Mouse (Mus musculus) cerebral cortex, adult 2 months (tissue): Measurements from ENCODE around the gene Adamts8.

Source experiments
- WGBS: fragments of 180-500 bp; shearing (Covaris S2); methylation state at CpG from one replicate; pipeline ENCODE4 v1.1.7; 2018; 5-methylcytosine and 5-hydroxymethylcytosine counted together

Adamts8 gene

GRCm38 (mm10) chr9:30922197-30922894 lies 20.0 kb upstream of the Adamts8 start, which contains the start of gene Adamts15:
TSS of gene Adamts15 (minus strand) at chr9:30922452.
- WGBS, result 1% methylated on average over 47 of the region's 47 CpGs

- WGBS, result 96% methylated on average over 2 of the region's 2 CpGs
Observed at GRCm38 (mm10) chr9:30928759-30929158, 13.6 kb upstream of the Adamts8 start.

DNA sequence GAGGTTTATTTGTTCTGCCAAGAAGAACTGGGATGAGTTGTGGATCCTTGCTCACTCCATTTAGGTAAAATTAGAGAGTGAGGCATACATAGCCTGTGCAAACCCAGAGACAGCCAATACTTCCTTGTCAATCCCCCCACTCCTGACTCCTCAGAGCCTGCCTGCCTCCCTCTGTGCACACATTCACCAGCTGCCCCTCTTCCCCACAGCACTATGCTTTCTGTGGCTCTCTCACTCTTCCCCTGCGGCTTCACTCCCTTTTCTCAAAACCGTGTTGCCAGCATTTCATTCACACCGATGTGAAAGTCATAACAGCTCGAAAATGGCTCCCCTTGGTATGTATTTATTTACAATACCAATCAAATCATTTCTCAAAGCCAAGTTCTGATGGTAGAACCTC lies 10.0 kb upstream of the Adamts8 start:
- 60% methylated on average over 4 of the region's 4 CpGs for WGBS

DNA sequence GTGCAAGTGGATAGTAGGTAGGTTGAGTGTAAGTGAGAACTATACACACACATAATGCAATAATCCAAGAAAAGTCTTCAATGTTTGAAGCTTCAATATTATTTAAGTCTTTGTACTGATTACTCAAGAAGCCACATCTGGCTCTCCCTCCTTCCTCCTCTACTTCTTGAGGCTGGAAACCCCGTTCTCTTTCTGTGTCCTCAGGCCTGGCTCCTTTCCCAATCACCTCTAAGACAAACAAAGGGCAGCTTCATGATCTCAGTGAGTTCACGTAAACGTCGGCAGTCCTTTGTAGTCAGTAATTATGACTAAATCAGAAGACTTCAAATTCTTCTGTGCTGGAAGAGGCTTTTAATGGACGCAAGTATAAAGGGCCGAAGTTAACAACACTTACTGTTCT lies 7.5 kb upstream of the Adamts8 start:
- WGBS, result 60% methylated on average over 6 of the region's 6 CpGs

GRCm38 (mm10) chr9:30936674-30937438 lies 5.5 kb upstream of the Adamts8 start:
- 28% methylated on average over 9 of the region's 9 CpGs for WGBS

GRCm38 (mm10) chr9:30940328-30940727 lies 2.0 kb upstream of the Adamts8 start:
- 4% methylated on average over 6 of the region's 6 CpGs for WGBS

- 2% methylated on average over 14 of the region's 14 CpGs for WGBS
Observed at GRCm38 (mm10) chr9:30943341-30943740, 979 bp downstream of the Adamts8 start.

- 30% methylated on average over 1 of the region's 1 CpGs for WGBS
Observed at GRCm38 (mm10) chr9:30944234-30944633, 1.9 kb downstream of the Adamts8 start.

- 90% methylated on average over 1 of the region's 1 CpGs for WGBS
Observed at GRCm38 (mm10) chr9:30945276-30945675, 2.9 kb downstream of the Adamts8 start.

- 80% methylated on average over 3 of the region's 3 CpGs for WGBS
Observed at GRCm38 (mm10) chr9:30949422-30949821, 7.1 kb downstream of the Adamts8 start.

DNA sequence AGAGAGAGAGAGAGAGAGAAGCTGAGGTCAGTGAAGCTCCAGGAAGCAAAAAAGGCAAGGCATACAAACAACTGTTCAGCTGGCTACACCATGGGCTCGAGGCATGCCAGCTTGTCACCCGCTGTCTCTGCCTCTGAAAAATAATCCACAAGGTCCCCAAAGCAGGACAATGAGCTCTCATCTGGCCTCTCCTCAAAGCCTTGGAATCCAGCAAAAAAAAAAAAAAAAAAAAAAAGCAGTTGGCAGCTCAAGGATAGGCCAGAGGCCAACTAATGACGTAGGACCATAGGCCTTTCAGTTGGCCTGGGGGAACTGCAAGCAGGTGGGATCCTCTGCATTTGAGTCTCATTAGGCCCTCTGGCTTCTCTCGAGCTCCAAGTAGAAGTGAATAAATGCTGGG lies 7.6 kb downstream of the Adamts8 start:
- WGBS, result 67% methylated on average over 4 of the region's 4 CpGs

DNA sequence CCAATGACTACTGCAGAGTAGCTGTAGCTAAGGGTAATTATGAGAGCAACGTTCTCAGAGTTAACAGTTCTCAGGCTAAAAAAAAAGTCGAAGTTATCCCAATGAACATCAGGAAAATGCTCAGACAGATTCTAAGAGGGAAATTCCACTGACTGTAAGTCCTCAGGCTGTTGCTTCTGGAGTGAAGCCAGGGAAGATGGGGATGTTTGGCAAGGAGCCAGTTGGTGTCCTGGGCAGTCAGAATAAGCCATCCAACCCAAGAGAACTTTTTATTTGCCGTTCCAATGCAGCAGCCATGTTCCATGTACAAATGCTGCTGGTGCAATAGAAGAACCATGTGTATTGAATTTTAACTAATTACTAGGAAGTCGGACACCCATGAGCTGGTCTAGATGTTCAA lies 8.2 kb downstream of the Adamts8 start:
- WGBS, result 53% methylated on average over 4 of the region's 4 CpGs

- WGBS, result 86% methylated on average over 5 of the region's 5 CpGs
Observed at GRCm38 (mm10) chr9:30951461-30951860, 9.1 kb downstream of the Adamts8 start.

DNA sequence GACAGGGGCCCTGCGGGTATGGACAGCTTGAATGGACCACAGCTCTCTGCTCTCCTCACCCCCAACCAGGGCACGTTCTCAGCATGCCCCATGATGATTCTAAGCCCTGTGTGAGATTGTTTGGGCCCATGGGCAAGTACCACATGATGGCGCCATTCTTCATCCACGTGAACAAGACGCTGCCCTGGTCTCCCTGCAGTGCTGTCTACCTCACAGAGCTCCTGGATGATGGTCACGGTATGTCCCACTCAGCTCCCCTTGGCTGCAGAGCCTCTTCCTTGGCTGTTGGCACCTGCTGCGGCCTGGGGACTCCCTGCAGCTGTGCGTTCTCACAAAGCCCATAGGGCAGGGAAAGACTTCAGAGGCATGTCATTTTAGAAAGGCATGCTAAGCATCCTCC lies 10.9 kb downstream of the Adamts8 start:
- WGBS, result 77% methylated on average over 8 of the region's 8 CpGs

DNA sequence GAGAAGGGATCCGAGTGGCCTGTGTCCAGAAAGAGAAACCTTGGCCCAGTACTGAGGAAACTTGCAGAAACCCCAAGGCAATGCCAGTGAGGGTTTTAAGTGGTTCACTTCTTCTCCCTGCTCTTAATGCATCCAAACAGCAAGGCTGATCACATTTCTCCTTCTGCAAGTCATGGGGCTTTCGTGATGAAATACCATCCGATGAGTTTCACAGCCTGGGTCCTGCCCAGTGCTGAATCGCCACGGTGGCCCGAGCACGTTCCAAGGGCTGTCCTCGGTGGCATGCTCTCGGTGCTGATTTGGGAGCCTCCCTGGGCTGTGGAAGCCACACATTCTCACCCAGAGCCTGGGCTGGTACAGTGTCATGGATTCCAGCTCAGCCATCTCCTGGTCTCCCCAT lies 12.9 kb downstream of the Adamts8 start:
- 93% methylated on average over 9 of the region's 9 CpGs for WGBS

DNA sequence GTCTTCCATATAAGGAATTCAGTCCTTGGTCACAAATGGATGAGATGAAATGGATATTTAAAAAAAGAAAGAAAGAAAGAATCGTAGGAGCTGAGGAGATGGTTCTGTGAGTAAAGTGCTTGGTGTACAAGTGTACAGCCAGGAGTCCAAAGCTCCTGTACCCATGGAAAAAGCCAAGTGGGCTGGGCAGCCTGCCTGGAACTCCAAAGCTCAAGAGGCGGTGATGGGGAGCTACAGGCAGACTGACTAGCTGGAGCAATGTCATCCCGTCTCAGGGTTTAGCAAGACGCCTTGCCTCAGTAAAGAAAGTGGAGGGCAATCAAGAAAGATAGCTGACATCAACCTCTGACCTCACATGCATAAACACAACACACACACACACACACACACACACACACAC lies 21.4 kb downstream of the Adamts8 start:
- 89% methylated on average over 4 of the region's 4 CpGs for WGBS

- 47% methylated on average over 10 of the region's 10 CpGs for WGBS
Observed at GRCm38 (mm10) chr9:30964685-30965084, 22.3 kb downstream of the Adamts8 start.

DNA sequence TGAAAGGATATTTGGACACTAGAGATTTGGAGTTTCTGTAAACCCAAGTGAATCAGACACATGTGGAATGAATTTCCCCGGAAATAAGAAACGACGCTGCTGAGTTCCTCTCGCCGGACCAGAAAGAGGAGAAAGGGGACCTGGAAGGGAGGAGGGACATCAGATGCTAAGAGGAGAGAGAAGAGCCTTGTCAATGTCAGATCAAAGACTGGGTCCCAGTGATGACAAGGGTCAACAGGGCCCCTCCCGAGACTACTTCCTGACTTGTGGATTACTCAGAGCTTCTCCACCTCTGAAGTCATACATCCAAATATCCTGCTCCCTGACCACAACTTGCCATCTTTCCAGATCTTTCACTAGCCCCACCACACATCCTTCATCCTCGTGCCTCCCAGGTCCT lies 24.5 kb downstream of the Adamts8 start:
- 81% methylated on average over 7 of the region's 7 CpGs for WGBS

DNA sequence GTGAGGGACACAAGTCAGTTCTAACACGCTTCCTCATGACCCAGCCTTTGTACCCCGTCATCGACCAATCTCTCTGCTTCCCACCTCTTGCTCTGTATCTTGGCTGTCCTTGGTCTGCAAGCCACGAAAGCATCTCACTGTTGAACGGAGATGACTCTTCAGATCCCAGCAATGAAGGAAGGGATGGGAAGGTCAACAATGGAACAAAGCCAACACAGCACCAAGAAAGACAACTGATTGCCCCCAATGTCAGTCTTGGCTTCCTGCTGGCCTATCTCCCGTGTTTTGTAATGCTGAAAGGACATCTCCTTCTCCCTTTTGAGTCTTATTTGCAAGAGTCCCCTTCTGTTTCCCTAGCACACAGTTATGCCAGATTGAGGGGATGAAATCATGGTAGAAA lies 25.8 kb downstream of the Adamts8 start:
- 87% methylated on average over 6 of the region's 6 CpGs for WGBS

- 65% methylated on average over 3 of the region's 3 CpGs for WGBS
Observed at GRCm38 (mm10) chr9:30970001-30970400, 27.6 kb downstream of the Adamts8 start.

DNA sequence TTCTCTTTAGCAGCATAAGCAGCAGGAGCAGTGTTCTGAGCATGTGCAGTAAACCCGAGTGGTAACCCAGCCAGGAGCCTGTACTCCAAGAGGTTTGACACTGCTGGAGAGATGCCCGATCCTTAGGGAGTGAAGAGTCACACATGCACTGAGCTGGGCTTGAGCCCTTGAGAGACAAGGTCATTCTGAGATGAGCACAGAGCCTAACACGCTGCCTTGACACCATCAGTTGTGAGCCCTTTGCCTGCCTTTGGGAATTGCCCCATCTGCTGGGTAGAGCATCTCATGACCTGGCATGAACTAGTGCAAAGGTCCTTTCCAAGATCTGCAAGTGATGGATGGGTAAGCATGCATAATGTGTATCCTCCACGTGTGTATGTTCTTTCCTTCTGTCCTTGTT lies 29.6 kb downstream of the Adamts8 start:
- WGBS, result 73% methylated on average over 4 of the region's 4 CpGs

DNA sequence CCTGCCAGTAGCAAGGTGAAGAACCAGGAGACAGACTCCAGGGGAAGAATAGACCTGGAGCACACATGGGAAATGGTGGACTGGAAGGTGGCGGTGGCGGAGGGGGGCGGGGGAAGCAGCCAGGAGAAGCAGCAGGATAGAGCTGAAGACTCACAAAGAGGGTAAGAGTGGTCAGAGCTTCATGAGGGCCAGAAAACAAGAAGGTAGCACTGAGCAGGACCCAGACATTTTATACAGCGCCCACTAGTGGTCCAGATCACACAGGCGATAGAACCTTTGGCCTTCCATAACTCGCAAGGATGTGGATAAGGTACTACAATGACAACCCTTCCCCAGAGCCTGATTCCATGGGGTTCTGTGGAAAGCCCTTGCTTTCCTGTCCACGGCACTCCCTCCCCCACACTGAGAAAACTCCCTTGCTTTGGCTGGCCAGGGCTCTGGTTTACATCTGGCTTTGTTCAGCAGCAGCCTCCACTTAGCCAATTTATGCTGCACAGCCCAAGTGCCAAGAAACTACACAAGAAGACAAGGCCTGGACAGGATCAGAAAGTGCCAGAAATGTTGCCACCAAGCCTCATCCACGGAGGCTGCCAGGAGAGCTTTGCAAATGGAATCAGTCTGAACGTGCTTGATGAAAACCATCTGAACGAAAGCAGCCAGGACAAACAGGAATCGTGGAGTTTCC lies 34.1 kb downstream of the Adamts8 start:
- WGBS, result 79% methylated on average over 11 of the region's 11 CpGs

DNA sequence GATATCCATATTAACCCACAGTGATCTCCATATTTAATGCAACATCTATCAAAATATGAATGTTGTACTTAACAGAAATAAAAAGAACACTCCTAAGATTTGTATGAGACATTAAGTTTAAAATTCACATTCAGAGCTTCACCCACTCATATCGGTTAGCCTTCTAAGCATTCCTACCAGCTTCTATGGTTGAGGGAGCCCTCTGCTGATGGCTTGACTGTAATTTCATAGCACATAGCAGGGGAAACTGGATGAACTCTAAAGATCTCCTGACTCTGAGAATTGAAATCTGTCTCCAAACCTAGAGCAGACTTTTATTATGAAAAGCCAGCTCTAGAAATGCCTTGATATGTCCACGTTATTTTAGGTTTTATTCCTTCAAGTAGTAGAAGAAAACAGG lies 38.1 kb downstream of the Adamts8 start:
- 48% methylated on average over 2 of the region's 2 CpGs for WGBS
